Mouse (Mus musculus) kidney, postnatal 0 days (tissue): ENCODE results near the gene Tha1. TPM values are rescaled to one million over a fixed set of nuclear protein-coding genes. Genes with fewer than 3 reads are reported as not detected.
"Not testable (repeated sequence)": the region's sequence is repeated elsewhere in the genome, so short reads cannot be mapped to it uniquely, and the experiment has no call there.

Experiments
- ATAC-seq: fragments of 200-750 bp; cut with Nextera tagmentation; replicated peaks from 2 replicates; pipeline ENCODE4 v1.8.0; 2017; ENCODE audit warnings: low read depth, moderate number of reproducible peaks, moderate TSS enrichment, moderate library complexity; ENCODE audit not compliant: low FRiP score
- DNase-seq: peaks from one replicate; pipeline ENCODE4 v3.0.0-alpha.2; 2016; ENCODE audit warnings: low spot score
- H3K27ac ChIP-seq: fragments of 300-500 bp; sonication (generic); 2 replicates; pipeline ENCODE4 v1.5.1; 2014; ENCODE audit warnings: mild to moderate bottlenecking
- H3K27me3 ChIP-seq: fragments of 300-500 bp; sonication (generic); 2 replicates; pipeline ENCODE4 v1.6.1; 2014; ENCODE audit warnings: low read length, mixed read lengths; ENCODE audit not compliant: insufficient read depth
- H3K36me3 ChIP-seq: fragments of 300-500 bp; sonication (generic); 2 replicates; pipeline ENCODE4 v1.6.1; 2014; ENCODE audit warnings: low read length, mixed read lengths; ENCODE audit not compliant: insufficient read depth
- H3K4me1 ChIP-seq: fragments of 300-500 bp; sonication (generic); replicated peaks from 2 replicates; pipeline ENCODE4 v1.6.1; 2014; ENCODE audit warnings: antibody characterized with exemption, low read length, mixed read lengths; ENCODE audit not compliant: insufficient read depth
- H3K4me2 ChIP-seq: fragments of 300-500 bp; sonication (generic); 2 replicates; pipeline ENCODE4 v1.6.1; 2014; ENCODE audit warnings: mild to moderate bottlenecking, low read length, moderate library complexity, mixed read lengths
- H3K4me3 ChIP-seq: fragments of 300-500 bp; sonication (generic); replicated peaks from 2 replicates; pipeline ENCODE4 v1.5.1; 2014; ENCODE audit warnings: low read depth, low read length
- H3K9ac ChIP-seq: fragments of 300-500 bp; sonication (generic); 2 replicates; pipeline ENCODE4 v1.6.1; 2014; ENCODE audit warnings: low read depth, low read length
- H3K9me3 ChIP-seq: fragments of 300-500 bp; sonication (generic); replicated peaks from 2 replicates; pipeline ENCODE4 v1.6.1; 2016; ENCODE audit warnings: low read length, inconsistent platforms, mixed read lengths
- CTCF ChIP-seq: IDR thresholded peaks from 2 replicates; pipeline ENCODE4 v1.5.1; 2016; ENCODE audit warnings: antibody characterized with exemption, low read depth, mild to moderate bottlenecking, moderate library complexity
- WGBS: fragments of 180-500 bp; shearing (Covaris S2); extraction: QIAGEN DNeasy Blood & Tissue Kit; methylation state at CpG from one replicate; pipeline ENCODE4 v1.1.7; 2014; 5-methylcytosine and 5-hydroxymethylcytosine counted together
- polyA plus RNA-seq: library from polyadenylated mRNA; unstranded; fragments of >200 nt; fragmentation: Nextera tagmentation; extraction: Ambion mirVana; gene quantifications from 2 replicates; pipeline ENCODE4 v1.2.1, GENCODE M21; 2015

Gene Tha1
- polyA plus RNA-seq, 1 experiment from 2014 or later: 6.4 TPM

- Histone ChIP-seq H3K36me3 (no peaks in the 10 kb centered on the region), H3K27ac (no peak overlapping the region), H3K4me3 (no peak overlapping the region), H3K4me1 (no peaks in the 10 kb centered on the region), H3K27me3 (no peaks in the 10 kb centered on the region), H3K9ac (no peak overlapping the region), H3K9me3 (no peaks in the 10 kb centered on the region), H3K4me2 (no peak overlapping the region)
- no peak for ATAC-seq
- no peak for DNase-seq
- WGBS: 23% methylated on average over 1 of the region's 1 CpGs
- TF ChIP-seq CTCF: no peak
These were observed 32.4 kb downstream of the Tha1 start for GRCm38 (mm10) chr11:117840910-117841309.

- Histone ChIP-seq H3K4me2 (no peak overlapping the region), H3K9me3 (no peaks in the 10 kb centered on the region), H3K9ac (no peak overlapping the region), H3K27ac (no peak overlapping the region), H3K4me1 (no peaks in the 10 kb centered on the region), H3K27me3 (no peaks in the 10 kb centered on the region), H3K36me3 (no peaks in the 10 kb centered on the region), H3K4me3 (no peak overlapping the region)
- no peak for TF ChIP-seq CTCF
- ATAC-seq (no peak), DNase-seq (no peak)
- WGBS: 90% methylated on average over 1 of the region's 1 CpGs
These were observed 34.3 kb downstream of the Tha1 start for GRCm38 (mm10) chr11:117839021-117839420.

- no peak for DNase-seq
- H3K4me3 ChIP-seq: no peak overlapping the region
- H3K27ac ChIP-seq: no peak overlapping the region
- ATAC-seq: no peak
- no peaks in the 10 kb centered on the region for H3K9me3 ChIP-seq
- H3K36me3 ChIP-seq: no peaks in the 10 kb centered on the region
- 53% methylated on average over 2 of the region's 2 CpGs for WGBS
- H3K4me2 ChIP-seq: no peak overlapping the region
- no peak for TF ChIP-seq CTCF
- H3K4me1 ChIP-seq: no peaks in the 10 kb centered on the region
- no peak overlapping the region for H3K9ac ChIP-seq
- H3K27me3 ChIP-seq: no peaks in the 10 kb centered on the region
These were observed 34.7 kb downstream of the Tha1 start for GRCm38 (mm10) chr11:117838572-117838971.

- Histone ChIP-seq H3K4me1 (0 out of 2 replicates have a peak, but pooled peaks cover 4% of the 10 kb centered on the region), H3K27ac (no peak overlapping the region), H3K4me3 (no peak overlapping the region), H3K9me3 (no peaks in the 10 kb centered on the region), H3K4me2 (peak overlapping the region; percentile 30), H3K27me3 (no peaks in the 10 kb centered on the region), H3K9ac (no peak overlapping the region), H3K36me3 (no peaks in the 10 kb centered on the region)
- 24% methylated on average over 13 of the region's 13 CpGs for WGBS
- peak; percentile 46 for DNase-seq
- TF ChIP-seq CTCF: no peak
- ATAC-seq: no peak; the same call in 1 of the 2 replicates
These were observed 37.0 kb downstream of the Tha1 start for GRCm38 (mm10) chr11:117836306-117836705.

GRCm38 (mm10) chr11:117834086-117834485 is 39.2 kb downstream of the Tha1 start:
- Histone ChIP-seq H3K4me3 (no peak overlapping the region), H3K27ac (peak overlapping the region; percentile 60; the same call in 1 of the 2 replicates)
- WGBS: 85% methylated on average over 8 of the region's 8 CpGs

GRCm38 (mm10) chr11:117833509-117833908 is 39.8 kb downstream of the Tha1 start:
- H3K27ac ChIP-seq, ATAC-seq, H3K27me3 ChIP-seq, H3K9ac ChIP-seq, H3K4me1 ChIP-seq, H3K9me3 ChIP-seq, H3K4me2 ChIP-seq, H3K4me3 ChIP-seq, DNase-seq, H3K36me3 ChIP-seq: not testable (repeated sequence)
- WGBS: 80% methylated on average over 4 of the region's 6 CpGs

More at GRCm38 (mm10) chr11:117834086-117834485, 39.2 kb downstream of the Tha1 start:
- Histone ChIP-seq H3K4me2 (no peak overlapping the region), H3K9me3 (no peaks in the 10 kb centered on the region), H3K9ac (no peak overlapping the region), H3K27me3 (no peaks in the 10 kb centered on the region), H3K4me1 (peaks cover 4% of the 10 kb centered on the region; the same call in 1 of the 2 replicates), H3K36me3 (no peaks in the 10 kb centered on the region)
- TF ChIP-seq CTCF: no peak
- ATAC-seq (no peak; the same call in 1 of the 2 replicates), DNase-seq (no peak)
